Mouse (Mus musculus): Measurements from ENCODE around the gene Tcerg1l.

DNA sequence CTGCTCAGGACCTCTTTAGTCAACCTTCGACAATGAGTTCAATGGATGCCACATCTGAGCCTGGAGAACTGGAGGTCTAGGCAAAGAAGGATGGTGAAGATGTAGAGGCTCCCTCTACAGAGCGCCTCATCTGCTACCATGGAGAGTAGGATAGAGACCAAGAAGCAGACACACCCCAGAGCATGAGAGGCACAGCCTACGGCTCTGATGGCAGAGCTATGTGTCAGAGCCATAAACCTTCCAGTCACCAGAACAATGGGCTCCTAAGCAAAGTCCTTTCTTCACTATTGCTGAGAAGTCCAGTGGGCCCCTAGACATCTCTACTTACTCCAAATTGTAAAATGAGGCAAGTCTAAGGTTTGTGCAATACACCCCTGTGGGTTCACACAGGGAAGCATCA, 91.4 kb downstream of the Tcerg1l start:
- TF ChIP-seq ZC3H11A (IDR thresholded peaks at IDR 0.05; ENCODE audit: low read depth, low read length), result no peak
- no peak for TF ChIP-seq POLR2A (IDR thresholded peaks at IDR 0.05; ENCODE audit: control insufficient read depth in 1 of 2, insufficient read depth in 1 of 2, low read depth in 1 of 2, low read length in 2 of 2, poor library complexity in 1 of 2)
- TF ChIP-seq ZKSCAN1 (IDR thresholded peaks at IDR 0.05; ENCODE audit: low read depth, low read length), result no peak
- TF ChIP-seq MAX (IDR thresholded peaks at IDR 0.05; ENCODE audit: low read length), result no peak
- TF ChIP-seq MEF2A (IDR thresholded peaks at IDR 0.05; ENCODE audit: extremely low read depth, insufficient replicate concordance, low read depth, low read length, poor library complexity, severe bottlenecking), result no peak
- no peak for TF ChIP-seq CTCF (IDR thresholded peaks at IDR 0.05 in 2 of 3, conservative IDR thresholded peaks at IDR 0.05 in 1 of 3; ENCODE audit: control insufficient read depth in 1 of 3, insufficient read depth in 1 of 3, low read depth in 2 of 3, low read length in 3 of 3, poor library complexity in 1 of 3, severe bottlenecking in 1 of 3)
- no peak for TF ChIP-seq CHD1 (IDR thresholded peaks at IDR 0.05; ENCODE audit: low read depth, low read length)
- no peak for TF ChIP-seq TCF12 (IDR thresholded peaks at IDR 0.05; ENCODE audit: low read depth, low read length)
- no peak for TF ChIP-seq RCOR1 (IDR thresholded peaks at IDR 0.05; ENCODE audit: low read depth, low read length)
- TF ChIP-seq ZNF384 (IDR thresholded peaks at IDR 0.05; ENCODE audit: low read depth, low read length), result no peak
- TF ChIP-seq BHLHE40 (IDR thresholded peaks at IDR 0.05; ENCODE audit: borderline replicate concordance, low read depth, low read length), result no peak
- no peak for TF ChIP-seq TBP (IDR thresholded peaks at IDR 0.05; ENCODE audit: low read depth, low read length)
- no peak for TF ChIP-seq ZMIZ1 (IDR thresholded peaks at IDR 0.05; ENCODE audit: low read depth, low read length)
